Comparison of ENCODE assay signal across 22 mouse cellular contexts in the genomic region with DNA sequence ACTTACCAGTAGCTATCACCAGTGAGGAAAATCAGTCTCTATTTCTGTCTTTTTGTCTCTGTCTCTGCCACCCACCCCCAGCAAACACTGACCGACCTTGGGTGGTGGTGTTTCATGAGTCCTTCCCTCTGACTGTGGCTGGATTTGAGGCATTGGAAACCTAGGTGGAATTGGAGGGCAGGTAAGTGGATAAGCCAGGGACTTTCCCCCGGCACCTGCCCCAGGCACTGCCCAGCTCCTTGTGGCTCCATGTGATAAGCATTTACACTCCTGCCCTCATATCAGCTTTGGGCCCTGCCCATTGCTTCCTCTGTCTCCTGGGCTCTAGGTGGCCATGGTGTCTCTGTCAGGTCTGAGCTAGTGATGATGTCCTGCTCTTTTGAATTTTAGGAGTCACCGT. TPM values are rescaled to one million over a fixed set of nuclear protein-coding genes. Genes with fewer than 3 reads are reported as not detected.
DNase-seq lines count a peak whose midpoint lies in the region; ATAC-seq and TF ChIP-seq lines count a peak whose summit lies in the region.
"Had no signal": no experiment of that assay in that cellular context is flagged by ENCODE, and none has a peak within 500 bp of the region (broad histone marks: within the 10 kb centered on the region; RNA-seq: fewer than 3 reads in every experiment).

No protein-coding gene starts in this region.

- H3K4me3 ChIP-seq in intestine, embryonic 16.5 days (ENCODE audit: low read length) = no peak overlapping the region
- H3K4me3 ChIP-seq in intestine, postnatal 0 days (ENCODE audit: low read depth, low read length) = no peak overlapping the region
- H3K4me3 ChIP-seq in liver, embryonic 11.5 days (ENCODE audit: low read depth, low read length) = no peak overlapping the region
- H3K4me3 ChIP-seq in liver, postnatal 0 days (ENCODE audit: low read depth, low read length) = no peak overlapping the region
- H3K4me3 ChIP-seq: embryonic facial prominence, embryonic 15.5 days; heart, embryonic 10.5 days; kidney, embryonic 15.5 days; left cerebral cortex, adult 2 months; lung, embryonic 15.5 days; neural tube, embryonic 12.5 days had no signal

- H3K9me3 ChIP-seq in intestine, embryonic 16.5 days (ENCODE audit: control insufficient read depth, low read length) = no peaks in the 10 kb centered on the region
- H3K9me3 ChIP-seq in intestine, postnatal 0 days (ENCODE audit: control insufficient read depth) = no peaks in the 10 kb centered on the region
- H3K9me3 ChIP-seq in liver, embryonic 11.5 days (ENCODE audit: control insufficient read depth, low read length) = no peaks in the 10 kb centered on the region
- no peaks in the 10 kb centered on the region for H3K9me3 ChIP-seq in liver, postnatal 0 days (ENCODE audit: low read length)
- H3K9me3 ChIP-seq: embryonic facial prominence, embryonic 15.5 days; heart, embryonic 10.5 days; kidney, embryonic 15.5 days; lung, embryonic 15.5 days; neural tube, embryonic 12.5 days had no signal

- no peak for TF ChIP-seq EP300 in liver, postnatal 0 days (IDR thresholded peaks at IDR 0.05; ENCODE audit: low read depth)

- DNase-seq in c-Kit-positive CD71-positive TER-119-negative erythroid progenitor cells, embryonic 14.5 days (ENCODE audit: low read depth) = peak; percentile 25
- DNase-seq in liver, embryonic 11.5 days (ENCODE audit: low spot score) = no peak
- DNase-seq in liver, postnatal 0 days = no peak
- no peak for DNase-seq in gastrocnemius, postnatal 25 days
- DNase-seq in spleen, postnatal 10 days (ENCODE audit: low spot score in 2 of 2) = no peak
- DNase-seq: adrenal gland, adult 2 months; cerebellum, adult 2 months; kidney, adult 11 months; kidney, postnatal 4 days; lung, postnatal 4 days; right cerebral cortex, postnatal 14 days; thymus, postnatal 4 days had no signal

- H3K4me1 ChIP-seq in intestine, embryonic 16.5 days (ENCODE audit: control insufficient read depth, insufficient read depth, low read length) = 0 out of 2 replicates have a peak, but pooled peaks cover 2% of the 10 kb centered on the region
- no peaks in the 10 kb centered on the region for H3K4me1 ChIP-seq in intestine, postnatal 0 days (replicated peaks; ENCODE audit: control insufficient read depth, insufficient read depth, low read length)
- peaks cover 8% of the 10 kb centered on the region; the same call in 1 of the 2 replicates for H3K4me1 ChIP-seq in liver, embryonic 11.5 days (replicated peaks; ENCODE audit: control insufficient read depth, insufficient read depth, low read length)
- H3K4me1 ChIP-seq in liver, postnatal 0 days (ENCODE audit: insufficient read depth) = peaks cover 6% of the 10 kb centered on the region; the same call in 1 of the 2 replicates
- H3K4me1 ChIP-seq: embryonic facial prominence, embryonic 15.5 days; heart, embryonic 10.5 days; kidney, embryonic 15.5 days; lung, embryonic 15.5 days had no signal

- H3K9ac ChIP-seq in intestine, embryonic 16.5 days (ENCODE audit: low read depth, low read length) = no peak overlapping the region
- H3K9ac ChIP-seq in intestine, postnatal 0 days (ENCODE audit: low read depth, low read length) = no peak overlapping the region
- H3K9ac ChIP-seq in liver, embryonic 11.5 days (ENCODE audit: low read depth, low read length) = no peak overlapping the region
- no peak overlapping the region for H3K9ac ChIP-seq in liver, postnatal 0 days (replicated peaks)
- H3K9ac ChIP-seq: embryonic facial prominence, embryonic 15.5 days; kidney, embryonic 15.5 days; lung, embryonic 15.5 days; neural tube, embryonic 12.5 days had no signal

- H3K27me3 ChIP-seq in intestine, embryonic 16.5 days (replicated peaks; ENCODE audit: control insufficient read depth, insufficient read depth, low read length) = no peaks in the 10 kb centered on the region
- no peaks in the 10 kb centered on the region for H3K27me3 ChIP-seq in intestine, postnatal 0 days (replicated peaks; ENCODE audit: control insufficient read depth, insufficient read depth, low read length)
- H3K27me3 ChIP-seq in liver, embryonic 11.5 days (replicated peaks; ENCODE audit: control insufficient read depth, insufficient read depth, low read length) = no peaks in the 10 kb centered on the region
- H3K27me3 ChIP-seq in liver, postnatal 0 days (ENCODE audit: insufficient read depth, low read length) = no peaks in the 10 kb centered on the region
- H3K27me3 ChIP-seq: embryonic facial prominence, embryonic 15.5 days; kidney, embryonic 15.5 days; lung, embryonic 15.5 days; neural tube, embryonic 12.5 days; Patski had no signal

- WGBS in intestine, embryonic 16.5 days = 85% methylated on average over 3 of the region's 3 CpGs
- WGBS in intestine, postnatal 0 days = 70% methylated on average over 3 of the region's 3 CpGs
- 75% methylated on average over 3 of the region's 3 CpGs for WGBS in liver, embryonic 11.5 days
- WGBS in liver, postnatal 0 days (ENCODE audit: insufficient replicate concordance) = 68% methylated on average over 3 of the region's 3 CpGs

- H3K4me2 ChIP-seq in intestine, embryonic 16.5 days (ENCODE audit: low read depth, low read length) = no peak overlapping the region
- no peak overlapping the region for H3K4me2 ChIP-seq in intestine, postnatal 0 days (replicated peaks; ENCODE audit: low read depth)
- H3K4me2 ChIP-seq in liver, embryonic 11.5 days = no peak overlapping the region
- no peak overlapping the region for H3K4me2 ChIP-seq in liver, postnatal 0 days (ENCODE audit: low read depth, low read length)
- H3K4me2 ChIP-seq: embryonic facial prominence, embryonic 15.5 days; kidney, embryonic 15.5 days; lung, embryonic 15.5 days; neural tube, embryonic 12.5 days had no signal

- no peak for TF ChIP-seq CTCF in intestine, postnatal 0 days (IDR thresholded peaks at IDR 0.05; ENCODE audit: low read depth)
- no peak for TF ChIP-seq CTCF in liver, postnatal 0 days (IDR thresholded peaks at IDR 0.05; ENCODE audit: low read depth)

- 0 out of 2 replicates have a peak, but pooled peaks have one; percentile 40 for ATAC-seq in intestine, embryonic 16.5 days
- ATAC-seq in intestine, postnatal 0 days = no peak
- peak; percentile 80 for ATAC-seq in liver, embryonic 11.5 days (replicated peaks; ENCODE audit: low FRiP score)
- 0 out of 2 replicates have a peak, but pooled peaks have one; percentile 29 for ATAC-seq in liver, postnatal 0 days
- ATAC-seq in frontal cortex, adult (ENCODE audit: low TSS enrichment) = no peak
- ATAC-seq: Patski had no signal

- H3K36me3 ChIP-seq in intestine, embryonic 16.5 days (ENCODE audit: control insufficient read depth, insufficient read depth, low read length) = no peaks in the 10 kb centered on the region; the same call in 1 of the 2 replicates
- H3K36me3 ChIP-seq in intestine, postnatal 0 days (ENCODE audit: control insufficient read depth, insufficient read depth) = 0 out of 2 replicates have a peak, but pooled peaks cover 8% of the 10 kb centered on the region
- H3K36me3 ChIP-seq in liver, embryonic 11.5 days (ENCODE audit: control insufficient read depth, insufficient read depth, low read length) = no peaks in the 10 kb centered on the region
- H3K36me3 ChIP-seq in liver, postnatal 0 days (replicated peaks; ENCODE audit: insufficient read depth, low read length) = no peaks in the 10 kb centered on the region; the same call in 1 of the 2 replicates
- H3K36me3 ChIP-seq: embryonic facial prominence, embryonic 15.5 days; neural tube, embryonic 12.5 days had no signal

- no peak overlapping the region for H3K27ac ChIP-seq in intestine, embryonic 16.5 days (ENCODE audit: low read length)
- no peak overlapping the region for H3K27ac ChIP-seq in intestine, postnatal 0 days (ENCODE audit: low read depth, low read length)
- no peak overlapping the region for H3K27ac ChIP-seq in liver, embryonic 11.5 days (ENCODE audit: low read depth, low read length)
- H3K27ac ChIP-seq in liver, postnatal 0 days (ENCODE audit: low read depth) = no peak overlapping the region
- H3K27ac ChIP-seq: embryonic facial prominence, embryonic 15.5 days; heart, embryonic 10.5 days; kidney, embryonic 15.5 days; lung, embryonic 15.5 days; neural tube, embryonic 12.5 days had no signal

RNA-seq across cellular contexts. Expression of gene Lars2, which starts 19.6 kb away (rescaled TPM):
- 508 and 585 TPM in 2 replicates for polyA plus RNA-seq in intestine, embryonic 16.5 days (2015; fragmentation: Nextera tagmentation; extraction: Ambion mirVana)
- 1,655 and 2,242 TPM in 2 replicates for polyA plus RNA-seq in intestine, postnatal 0 days (2015; fragmentation: Nextera tagmentation; extraction: Ambion mirVana)
- polyA plus RNA-seq in liver, embryonic 11.5 days (2014; fragmentation: Nextera tagmentation; extraction: Ambion mirVana) = 860 and 1,217 TPM in 2 replicates
- 1,315 and 1,350 TPM in 2 replicates for polyA plus RNA-seq in liver, postnatal 0 days (2015; fragmentation: Nextera tagmentation; extraction: Ambion mirVana)
- 10 to 100 TPM; 42.2 to 49.0 TPM for total RNA-seq in gastrocnemius, postnatal 25 days (2021)

Comparison
In these comparisons a context has a peak if more than half of its experiments do, and no peak if none do; other contexts are left out.
1. ATAC-seq: peak in intestine, embryonic 16.5 days (single experiment), liver, embryonic 11.5 days (single experiment) and liver, postnatal 0 days (single experiment); none in intestine, postnatal 0 days (single experiment) and frontal cortex, adult (single experiment).